In genomic region chr2:73079311-73079710, GRCm38 (mm10) we compare ENCODE assay signal across 18 mouse cellular contexts.
"Had no signal": no experiment of that assay in that cellular context is flagged by ENCODE, and none has a peak within 500 bp of the region (broad histone marks: within the 10 kb centered on the region; RNA-seq: fewer than 3 reads in every experiment).

No protein-coding gene starts in this region.

- H3K27ac ChIP-seq: liver, embryonic 15.5 days; lung, embryonic 15.5 days; macrophage; midbrain, embryonic 12.5 days; midbrain, embryonic 15.5 days; neural tube, embryonic 12.5 days; stomach, embryonic 15.5 days; stomach, postnatal 0 days had no signal

- H3K4me2 ChIP-seq: liver, embryonic 15.5 days; lung, embryonic 15.5 days; midbrain, embryonic 12.5 days; midbrain, embryonic 15.5 days; neural tube, embryonic 12.5 days; stomach, embryonic 15.5 days had no signal

- H3K36me3 ChIP-seq: liver, embryonic 15.5 days; lung, embryonic 15.5 days; midbrain, embryonic 12.5 days; midbrain, embryonic 15.5 days; neural tube, embryonic 12.5 days; stomach, embryonic 15.5 days had no signal

- ATAC-seq: liver, postnatal 0 days; lung, postnatal 0 days; midbrain, embryonic 15.5 days had no signal

- H3K4me1 ChIP-seq: midbrain, embryonic 12.5 days; midbrain, embryonic 15.5 days; stomach, embryonic 15.5 days had no signal

- DNase-seq: liver, postnatal 0 days; lung, adult 2 months; lung, postnatal 14 days; lung, postnatal 36 days; right cerebral cortex, postnatal 14 days; thymus, adult 2 months; thymus, postnatal 25 days; thymus, postnatal 4 days had no signal

- H3K27me3 ChIP-seq: lung, embryonic 15.5 days; midbrain, embryonic 15.5 days; stomach, embryonic 15.5 days had no signal

- H3K9me3 ChIP-seq: liver, embryonic 15.5 days; lung, embryonic 15.5 days; midbrain, embryonic 12.5 days; midbrain, embryonic 15.5 days; neural tube, embryonic 12.5 days; stomach, embryonic 15.5 days had no signal

- H3K4me3 ChIP-seq: liver, embryonic 15.5 days; lung, embryonic 15.5 days; megakaryocyte, embryonic 14.5 days; midbrain, embryonic 12.5 days; midbrain, embryonic 15.5 days; neural tube, embryonic 12.5 days; stomach, embryonic 15.5 days had no signal

- H3K9ac ChIP-seq: liver, embryonic 15.5 days; liver, postnatal 0 days; lung, embryonic 15.5 days; midbrain, embryonic 12.5 days; midbrain, embryonic 15.5 days; neural tube, embryonic 12.5 days; stomach, embryonic 15.5 days had no signal
